Comparison of ENCODE assay signal across 8 mouse cellular contexts in genomic region chr17:46629685-46630441, GRCm38 (mm10). TPM values are rescaled to one million over a fixed set of nuclear protein-coding genes. Genes with fewer than 3 reads are reported as not detected.
DNase-seq lines count a peak whose midpoint lies in the region; ATAC-seq and TF ChIP-seq lines count a peak whose summit lies in the region.

No protein-coding gene starts in this region.

- H3K9ac ChIP-seq in lung, embryonic 16.5 days (ENCODE audit: low read length), result peak overlapping the region; percentile 98

- ATAC-seq in lung, embryonic 16.5 days (ENCODE audit: low read depth), result peak; percentile 90
- ATAC-seq in megakaryocyte-erythroid progenitor cell, adult 5-6 weeks (replicated peaks; ENCODE audit: low FRiP score, low TSS enrichment, poor library complexity, severe bottlenecking), result no peak

- H3K36me3 ChIP-seq in E14TG2a.4 (ENCODE audit: insufficient read depth, low read length), result peaks cover 25% of the 10 kb centered on the region
- H3K36me3 ChIP-seq in lung, embryonic 16.5 days (ENCODE audit: control insufficient read depth, insufficient read depth, low read length), result no peaks in the 10 kb centered on the region
- H3K36me3 ChIP-seq in small intestine, adult 2 months (ENCODE audit: control insufficient read depth, insufficient read depth, low read length), result peaks cover 37% of the 10 kb centered on the region

- DNase-seq in adipocyte (ENCODE audit: low spot score), result peak; percentile 66
- peak; percentile 60 to 61 for DNase-seq in heart, adult 9 months (ENCODE audit: low spot score in 2 of 2)
- peak; percentile 33 to 59 for DNase-seq in kidney, adult 8-10 months
- DNase-seq in T-cell, adult 2 months (ENCODE audit: low spot score), result no peak

- H3K4me2 ChIP-seq in lung, embryonic 16.5 days (ENCODE audit: low read depth, low read length), result peak overlapping the region; percentile 79

- no peak for TF ChIP-seq POLR2A in small intestine, adult 2 months (IDR thresholded peaks at IDR 0.05; ENCODE audit: low read depth, low read length)

- no peaks in the 10 kb centered on the region for H3K9me3 ChIP-seq in E14TG2a.4 (ENCODE audit: low read length)
- no peaks in the 10 kb centered on the region for H3K9me3 ChIP-seq in lung, embryonic 16.5 days (ENCODE audit: control insufficient read depth, low read length)

- TF ChIP-seq CTCF in E14TG2a.4 (conservative IDR thresholded peaks at IDR 0.05; ENCODE audit: low read length), result no peak
- TF ChIP-seq CTCF in small intestine, adult 2 months (IDR thresholded peaks at IDR 0.05; ENCODE audit: extremely low read depth, insufficient read length, insufficient replicate concordance, low read depth, low read length), result no peak

- H3K4me1 ChIP-seq in E14TG2a.4 (replicated peaks; ENCODE audit: low read depth, low read length), result peaks cover 80% of the 10 kb centered on the region
- peaks cover 41% of the 10 kb centered on the region for H3K4me1 ChIP-seq in lung, embryonic 16.5 days (replicated peaks; ENCODE audit: control insufficient read depth, insufficient read depth, low read length)
- H3K4me1 ChIP-seq in small intestine, adult 2 months (ENCODE audit: control insufficient read depth, insufficient read depth, insufficient read length, low read length), result peaks cover 2% of the 10 kb centered on the region; the same call in 1 of the 2 replicates

- WGBS in lung, embryonic 16.5 days, result 6% methylated on average over 12 of the region's 12 CpGs
- WGBS in small intestine, adult 2 months, result 47% methylated on average over 12 of the region's 12 CpGs

- peak overlapping the region; percentile 97 for H3K4me3 ChIP-seq in E14TG2a.4 (replicated peaks; ENCODE audit: low read length)
- H3K4me3 ChIP-seq in lung, embryonic 16.5 days (ENCODE audit: low read length), result peak overlapping the region; percentile 92
- peak overlapping the region; percentile 77 for H3K4me3 ChIP-seq in small intestine, adult 2 months (ENCODE audit: low read depth, low read length)

- peak overlapping the region; percentile 99 for H3K27ac ChIP-seq in lung, embryonic 16.5 days (ENCODE audit: low read length)
- H3K27ac ChIP-seq in small intestine, adult 2 months (ENCODE audit: insufficient read depth, low read depth, low read length), result peak overlapping the region; percentile 26; the same call in 1 of the 2 replicates

- peaks cover 8% of the 10 kb centered on the region for H3K27me3 ChIP-seq in E14TG2a.4 (ENCODE audit: insufficient read depth, low read length)
- no peaks in the 10 kb centered on the region for H3K27me3 ChIP-seq in lung, embryonic 16.5 days (ENCODE audit: control insufficient read depth, insufficient read depth, low read depth, low read length)
- H3K27me3 ChIP-seq in small intestine, adult 2 months (ENCODE audit: control insufficient read depth, insufficient read depth, low read length), result no peaks in the 10 kb centered on the region

RNA-seq across cellular contexts. Expression of gene Ptk7, which starts 0.6 kb away (rescaled TPM):
- polyA plus RNA-seq in lung, embryonic 16.5 days (2015; fragmentation: Nextera tagmentation; extraction: Ambion mirVana), result 141 and 143 TPM in 2 replicates
- 6.6 and 6.8 TPM in 2 replicates for polyA plus RNA-seq in small intestine, adult 2 months (2012; rRNA removed)
- total RNA-seq in megakaryocyte-erythroid progenitor cell, adult 5-6 weeks (2014; fragmentation: Nextera tagmentation), result 0.12 and 0.20 TPM in 2 replicates
- total RNA-seq in megakaryocyte-erythroid progenitor cell, adult 5-6 weeks (2017), result 0.14 and 0.53 TPM in 2 replicates

RNA-seq across cellular contexts. Expression of gene Klc4, which starts 16.0 kb away (rescaled TPM):
- polyA plus RNA-seq in lung, embryonic 16.5 days (2015; fragmentation: Nextera tagmentation; extraction: Ambion mirVana), result 27.6 and 30.8 TPM in 2 replicates
- 103 and 213 TPM in 2 replicates for polyA plus RNA-seq in small intestine, adult 2 months (2012; rRNA removed)
- total RNA-seq in megakaryocyte-erythroid progenitor cell, adult 5-6 weeks (2014; fragmentation: Nextera tagmentation), result 5.8 and 6.9 TPM in 2 replicates
- total RNA-seq in megakaryocyte-erythroid progenitor cell, adult 5-6 weeks (2017), result 5.6 and 5.9 TPM in 2 replicates

RNA-seq across cellular contexts. Expression of gene Mrpl2, which starts 16.2 kb away (rescaled TPM):
- 93.0 and 97.4 TPM in 2 replicates for polyA plus RNA-seq in lung, embryonic 16.5 days (2015; fragmentation: Nextera tagmentation; extraction: Ambion mirVana)
- polyA plus RNA-seq in small intestine, adult 2 months (2012; rRNA removed), result 47.6 and 82.8 TPM in 2 replicates
- total RNA-seq in megakaryocyte-erythroid progenitor cell, adult 5-6 weeks (2014; fragmentation: Nextera tagmentation), result 74.7 and 190 TPM in 2 replicates
- 82.2 and 97.0 TPM in 2 replicates for total RNA-seq in megakaryocyte-erythroid progenitor cell, adult 5-6 weeks (2017)

RNA-seq across cellular contexts. Expression of gene Cul7, which starts 20.3 kb away (rescaled TPM):
- polyA plus RNA-seq in lung, embryonic 16.5 days (2015; fragmentation: Nextera tagmentation; extraction: Ambion mirVana), result 49.1 and 50.8 TPM in 2 replicates
- polyA plus RNA-seq in small intestine, adult 2 months (2012; rRNA removed), result 7.6 and 12.1 TPM in 2 replicates
- total RNA-seq in megakaryocyte-erythroid progenitor cell, adult 5-6 weeks (2014; fragmentation: Nextera tagmentation), result 11.2 and 12.6 TPM in 2 replicates
- 6.6 and 12.6 TPM in 2 replicates for total RNA-seq in megakaryocyte-erythroid progenitor cell, adult 5-6 weeks (2017)

RNA-seq across cellular contexts. Expression of gene Rrp36, which starts 44.3 kb away (rescaled TPM):
- 51.4 and 51.6 TPM in 2 replicates for polyA plus RNA-seq in lung, embryonic 16.5 days (2015; fragmentation: Nextera tagmentation; extraction: Ambion mirVana)
- 30.8 and 47.4 TPM in 2 replicates for polyA plus RNA-seq in small intestine, adult 2 months (2012; rRNA removed)
- 16.1 and 23.4 TPM in 2 replicates for total RNA-seq in megakaryocyte-erythroid progenitor cell, adult 5-6 weeks (2014; fragmentation: Nextera tagmentation)
- 60.4 and 64.8 TPM in 2 replicates for total RNA-seq in megakaryocyte-erythroid progenitor cell, adult 5-6 weeks (2017)

Comparison
In these comparisons a context has a peak if more than half of its experiments do, and no peak if none do; other contexts are left out.
1. RNA of gene Ptk7, which starts 0.6 kb away (polyA plus RNA-seq): 141 to 143 TPM in lung, embryonic 16.5 days; 6.6 to 6.8 TPM in small intestine, adult 2 months; every median in the first group is over 10 times any median in the second.
2. Peak in every context shown above with its lines, with median percentiles within 50 percentile points of each other: H3K4me3 ChIP-seq.